Mouse (Mus musculus): ENCODE data around the gene Slc38a3.

Gene Slc38a3

DNA sequence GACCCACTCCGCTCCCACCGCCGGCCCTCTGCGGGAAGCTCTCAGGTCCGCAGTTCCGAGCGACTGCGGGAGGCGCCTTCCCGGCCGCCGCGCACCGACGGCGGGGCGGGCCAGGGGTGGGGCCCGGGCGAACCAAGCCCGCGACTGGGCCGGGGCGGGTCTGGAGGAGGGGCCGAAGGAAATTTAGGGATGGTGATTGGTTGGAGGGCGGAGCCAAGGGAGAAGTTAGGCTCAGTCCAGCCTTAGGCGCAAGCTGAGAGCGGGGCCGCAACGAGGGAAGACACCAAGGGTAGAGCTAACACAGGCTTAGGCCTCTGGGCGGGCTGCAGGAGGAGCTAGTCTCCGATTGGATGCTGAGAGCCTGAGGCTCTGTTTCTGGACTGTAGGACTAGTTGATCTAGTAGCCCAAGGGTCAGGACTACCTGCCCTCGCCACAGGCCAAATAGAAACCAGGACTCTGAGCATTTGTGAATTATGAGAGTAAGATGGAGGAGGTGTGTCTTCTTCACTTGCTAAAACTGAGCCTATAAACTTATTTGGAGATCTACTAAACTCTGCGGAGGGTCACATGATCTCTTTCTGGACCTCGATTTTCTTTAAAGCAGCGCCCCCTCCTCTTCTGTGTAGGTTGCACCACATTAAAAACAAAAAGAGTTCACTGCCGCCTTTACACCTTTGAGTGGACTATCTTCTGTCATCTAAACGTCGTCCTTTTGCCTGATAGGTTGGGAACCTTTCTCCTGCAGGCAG is 33.9 kb downstream of the Slc38a3 start, which contains the start of gene Gnai2:
Gene Gnai2 (minus strand): TSS at position 89 of the 750 bp plus-strand sequence.
- peak; percentile 81 for DNase-seq (ENCODE audit: low spot score)

DNA sequence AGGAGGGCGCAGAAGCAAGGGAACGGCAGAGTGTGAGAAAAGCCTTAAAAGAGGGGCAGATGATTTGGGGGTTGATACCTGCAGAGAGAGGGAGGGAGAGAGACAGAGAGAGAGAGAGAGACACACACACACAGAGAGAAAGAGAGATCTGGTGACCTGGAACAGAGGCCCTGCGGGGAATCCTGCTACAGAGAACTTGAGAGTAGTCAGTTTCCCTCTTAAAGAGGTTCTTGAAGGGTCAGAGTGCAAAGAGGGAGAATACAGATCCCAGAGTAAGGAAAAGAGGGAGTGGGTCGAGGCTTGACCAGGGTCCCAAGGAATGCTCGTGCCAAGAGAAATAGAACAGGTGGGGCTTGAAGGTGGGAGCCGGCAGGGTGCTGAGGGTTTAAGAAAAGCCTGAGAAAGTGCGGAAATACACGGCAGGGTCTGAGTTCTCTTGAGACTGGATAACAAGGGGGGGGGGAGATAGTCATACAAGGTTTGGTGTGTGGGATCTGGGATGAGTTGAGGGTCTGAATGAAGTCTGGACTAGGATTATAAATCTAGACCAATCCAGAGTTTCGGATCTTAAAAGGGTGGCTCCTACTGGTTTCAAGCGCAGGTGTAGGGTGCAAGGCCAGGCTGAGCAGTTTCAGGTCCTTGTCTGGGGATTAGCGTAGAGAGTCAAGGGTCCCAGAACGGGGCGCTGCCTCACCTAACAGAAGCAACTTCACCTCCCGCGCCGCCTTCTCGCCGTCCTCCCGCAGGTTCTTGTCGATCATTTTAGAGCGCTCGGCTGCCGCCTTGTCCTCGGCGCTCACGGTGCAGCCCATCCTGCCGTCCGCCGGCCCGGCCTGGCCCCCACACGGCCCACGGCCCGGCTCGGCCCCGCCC is 34.7 kb downstream of the Slc38a3 start:
- DNase-seq (ENCODE audit: low spot score), result no peak

DNA sequence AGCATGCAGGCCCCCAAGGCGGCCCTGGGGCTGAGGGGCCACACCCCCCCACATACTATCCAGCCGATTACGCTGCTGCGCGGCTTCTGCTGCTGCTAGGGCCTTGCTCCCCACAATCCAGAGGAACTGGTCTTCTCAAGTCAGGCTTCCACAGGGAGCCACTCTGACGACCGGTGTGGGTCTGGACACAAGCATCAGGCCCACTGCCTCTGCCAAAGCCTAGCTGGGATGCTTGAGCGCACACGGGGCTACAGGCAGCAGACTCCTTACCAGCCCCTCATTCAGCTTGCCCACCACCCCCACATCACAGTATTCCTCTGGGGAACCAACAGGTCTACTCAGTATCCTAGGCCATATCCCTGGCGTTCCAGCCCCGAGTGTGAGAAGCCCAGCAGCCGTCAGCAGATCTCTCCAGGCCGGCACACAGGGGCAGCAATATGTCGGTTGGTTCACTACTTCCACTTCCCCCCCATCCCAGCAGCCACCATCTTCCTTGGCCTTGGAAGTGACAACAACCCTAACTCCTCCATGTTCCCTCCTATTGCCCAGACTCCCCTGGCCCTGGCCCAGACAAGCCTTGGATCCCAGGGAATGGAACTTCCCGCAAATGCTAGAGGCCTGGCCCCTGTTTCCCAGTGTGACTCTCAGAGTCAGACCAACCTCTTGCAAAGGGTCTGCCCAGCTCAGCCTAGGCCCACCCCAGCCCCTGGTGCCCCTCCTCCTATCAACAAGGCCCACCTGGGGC is 35.5 kb downstream of the Slc38a3 start:
- DNase-seq (ENCODE audit: low spot score), result no peak

DNA sequence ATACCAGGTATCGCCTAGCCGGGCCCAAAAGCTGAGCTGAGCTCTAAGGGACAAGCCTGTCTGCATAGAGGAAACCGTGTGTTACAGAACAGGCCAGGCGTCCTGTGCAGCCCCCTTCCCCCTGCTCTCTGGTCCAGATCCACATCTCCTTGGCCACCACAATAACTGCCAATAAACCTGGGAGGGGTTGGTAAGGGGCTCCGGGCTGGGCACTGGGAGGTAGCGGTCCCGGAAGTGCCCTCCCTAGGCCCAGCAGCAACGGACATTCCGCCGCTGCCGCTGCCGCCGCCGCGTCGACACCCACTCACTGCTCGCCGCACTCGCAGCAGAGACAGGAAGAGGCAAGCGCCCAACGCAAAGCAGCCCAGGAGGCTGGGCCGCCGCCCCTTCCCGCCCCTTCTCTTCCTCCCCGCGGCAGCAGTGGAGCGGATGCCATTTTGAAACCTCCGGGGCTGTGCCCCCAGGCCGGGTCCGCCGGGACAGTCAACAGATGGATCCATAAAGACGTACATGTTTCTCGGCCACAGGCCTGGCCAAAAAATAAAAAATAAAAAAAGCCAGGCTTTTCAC is 36.2 kb downstream of the Slc38a3 start:
- peak; percentile 48 for DNase-seq (ENCODE audit: low spot score)

DNA sequence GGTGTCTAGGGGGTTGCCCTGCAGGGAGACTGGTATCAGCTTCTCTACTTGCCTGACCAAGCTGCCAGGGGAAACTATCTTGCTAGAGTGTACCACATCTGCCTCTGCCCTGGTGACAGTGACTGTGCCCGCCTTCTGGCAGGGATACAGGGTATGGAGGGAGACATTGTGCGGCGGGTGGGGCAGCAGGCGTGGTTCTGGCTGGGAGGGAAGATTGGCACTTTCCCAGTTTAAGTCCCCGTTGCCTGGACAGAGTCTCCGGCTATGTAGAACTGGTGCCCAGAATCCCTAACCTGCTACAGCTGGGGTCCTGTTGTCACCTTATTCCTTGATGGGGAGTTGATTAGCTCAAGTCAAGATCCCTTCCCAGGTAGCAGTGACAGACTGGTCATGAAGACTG is 36.9 kb downstream of the Slc38a3 start:
- DNase-seq (ENCODE audit: low spot score), result no peak

DNA sequence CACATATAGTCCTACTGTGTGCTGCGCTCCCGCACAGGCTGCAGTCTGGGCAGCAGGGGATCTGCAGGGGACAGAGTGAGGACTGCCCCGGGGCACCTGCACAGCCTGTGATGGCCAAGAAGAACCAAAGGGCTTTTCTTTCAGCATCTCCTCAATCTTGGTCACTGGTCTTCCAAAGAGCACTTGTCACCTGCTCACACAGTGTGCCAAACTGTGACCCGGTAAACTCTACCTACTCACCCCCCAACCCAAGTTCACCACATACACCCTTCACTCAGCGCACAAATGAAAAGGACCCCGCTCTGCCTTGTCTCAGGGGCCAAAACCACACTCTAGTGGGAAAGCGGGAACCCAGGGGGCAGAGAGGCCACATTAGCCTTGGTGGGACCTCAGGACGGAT is 37.5 kb downstream of the Slc38a3 start:
- no peak for DNase-seq (ENCODE audit: low spot score)

DNA sequence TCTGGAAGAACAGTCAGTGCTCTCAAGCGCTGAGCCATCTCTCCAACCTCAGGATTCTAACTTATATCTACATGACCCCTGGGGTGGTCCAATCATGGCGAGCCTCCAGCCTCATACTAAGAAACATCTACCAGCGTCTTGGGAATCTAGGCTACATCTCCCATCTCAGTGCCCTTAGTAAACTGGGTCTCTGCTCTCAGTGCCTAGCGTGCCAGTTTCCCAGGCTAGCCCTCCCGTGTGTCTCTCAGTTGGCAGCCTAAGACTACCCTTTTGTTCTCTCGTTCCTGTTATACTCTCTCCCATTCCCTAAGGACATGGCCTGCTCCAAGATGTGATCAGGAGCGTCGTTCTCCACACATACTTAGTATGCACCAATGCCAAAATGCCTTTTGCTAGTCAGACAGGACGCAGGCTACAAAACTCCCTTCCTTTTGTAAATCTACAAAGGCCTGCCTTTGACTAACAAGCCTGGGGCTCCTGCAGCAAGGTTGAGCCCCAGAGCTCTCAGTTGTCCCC is 38.0 kb downstream of the Slc38a3 start:
- DNase-seq (ENCODE audit: low spot score), result no peak

DNA sequence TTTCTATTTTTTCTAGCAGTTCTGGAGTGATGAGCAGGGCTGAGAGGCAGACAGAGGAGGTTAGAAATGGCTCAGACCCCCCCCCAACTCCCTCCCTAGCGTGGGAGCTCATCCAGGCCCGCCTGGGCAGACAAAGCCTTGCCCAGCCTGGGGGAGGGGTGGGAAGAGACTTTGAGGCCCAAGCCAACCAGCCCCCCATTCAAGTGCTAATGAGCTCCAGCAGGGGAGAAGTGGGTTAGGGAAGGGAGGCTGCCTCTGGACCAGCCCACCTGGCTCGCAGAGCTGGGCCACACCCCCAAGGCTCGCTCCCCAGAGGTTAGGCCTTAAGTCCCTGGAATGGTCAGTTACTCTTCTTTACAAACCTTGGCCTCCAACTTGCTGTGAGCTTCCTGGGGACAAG is 38.8 kb downstream of the Slc38a3 start:
- DNase-seq (ENCODE audit: low spot score), result no peak

DNA sequence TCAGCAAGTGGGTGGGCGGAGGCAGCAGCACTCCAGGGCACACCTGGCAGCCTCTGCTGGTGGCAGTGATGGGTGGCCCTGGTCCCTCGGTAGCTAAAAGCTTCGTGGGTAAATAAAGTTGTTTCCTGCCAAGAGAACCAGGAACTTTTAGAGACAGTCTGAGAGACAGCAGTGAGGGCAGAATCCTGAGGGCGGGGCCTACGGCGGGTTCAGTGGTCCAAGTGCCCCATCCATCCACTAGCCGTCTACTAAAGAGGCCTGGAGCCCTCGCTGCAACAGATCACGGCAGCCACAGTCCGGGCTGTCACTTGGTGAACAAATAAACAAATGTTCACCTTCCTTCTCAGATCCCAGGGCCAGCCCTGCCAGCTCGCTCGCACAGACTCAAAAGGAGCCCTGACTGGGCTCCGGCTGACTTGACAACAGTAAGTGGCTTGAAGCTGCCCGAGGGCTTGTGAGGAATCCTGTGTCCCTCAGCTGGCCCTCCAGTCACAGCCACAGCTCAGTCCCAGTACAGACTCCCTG is 39.4 kb downstream of the Slc38a3 start:
- DNase-seq (ENCODE audit: low spot score), result no peak

DNA sequence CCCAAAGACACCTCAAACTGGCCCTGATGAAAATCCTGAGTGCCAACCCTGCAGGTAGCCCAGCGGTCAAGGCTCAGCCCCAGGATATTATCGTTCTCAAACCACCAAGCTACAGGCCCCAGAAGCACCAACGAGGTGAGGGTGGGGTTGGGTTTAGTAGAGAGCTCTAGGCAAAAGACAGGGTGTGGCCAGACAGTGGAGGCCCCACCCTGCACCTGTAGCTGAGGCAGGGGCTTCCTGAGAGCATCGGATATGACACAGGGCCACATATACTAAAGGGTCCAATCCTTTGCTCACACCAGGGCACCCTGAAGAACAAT is 40.0 kb downstream of the Slc38a3 start:
- DNase-seq (ENCODE audit: low spot score), result no peak

DNA sequence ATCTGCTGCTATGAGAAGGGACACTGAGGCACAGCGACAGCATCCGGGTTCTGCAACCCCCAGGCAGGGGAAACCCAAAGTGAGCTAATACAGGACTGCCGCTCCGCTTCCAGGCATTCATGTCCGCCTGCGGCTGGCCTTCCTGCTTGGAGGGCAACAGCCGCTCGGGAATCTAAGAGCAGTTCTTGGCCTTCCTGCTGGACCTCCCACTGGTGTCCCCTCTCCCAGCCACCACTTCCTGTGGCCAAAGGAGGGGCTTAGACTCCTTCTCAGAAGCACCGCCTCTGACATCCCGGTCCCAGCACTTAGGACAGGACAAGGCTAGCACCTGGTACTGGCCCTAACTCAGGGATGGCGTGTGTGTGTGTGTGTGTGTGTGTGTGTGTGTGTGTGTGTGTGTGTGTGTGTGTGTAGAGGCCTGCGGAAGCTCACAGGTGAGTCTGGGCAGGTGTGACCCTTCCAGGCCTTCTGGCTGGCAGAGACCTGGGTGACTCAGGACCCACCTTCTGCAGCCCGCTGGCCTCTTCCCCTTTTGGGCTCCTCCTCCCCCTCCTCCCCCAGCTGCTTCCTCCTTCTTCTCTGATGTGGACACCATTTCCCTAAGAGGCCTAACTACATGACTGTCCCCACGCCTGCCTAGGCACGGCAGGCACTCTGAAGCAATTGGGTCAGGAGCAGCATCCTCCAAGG is 40.5 kb downstream of the Slc38a3 start:
- no peak for DNase-seq (ENCODE audit: low spot score)

DNA sequence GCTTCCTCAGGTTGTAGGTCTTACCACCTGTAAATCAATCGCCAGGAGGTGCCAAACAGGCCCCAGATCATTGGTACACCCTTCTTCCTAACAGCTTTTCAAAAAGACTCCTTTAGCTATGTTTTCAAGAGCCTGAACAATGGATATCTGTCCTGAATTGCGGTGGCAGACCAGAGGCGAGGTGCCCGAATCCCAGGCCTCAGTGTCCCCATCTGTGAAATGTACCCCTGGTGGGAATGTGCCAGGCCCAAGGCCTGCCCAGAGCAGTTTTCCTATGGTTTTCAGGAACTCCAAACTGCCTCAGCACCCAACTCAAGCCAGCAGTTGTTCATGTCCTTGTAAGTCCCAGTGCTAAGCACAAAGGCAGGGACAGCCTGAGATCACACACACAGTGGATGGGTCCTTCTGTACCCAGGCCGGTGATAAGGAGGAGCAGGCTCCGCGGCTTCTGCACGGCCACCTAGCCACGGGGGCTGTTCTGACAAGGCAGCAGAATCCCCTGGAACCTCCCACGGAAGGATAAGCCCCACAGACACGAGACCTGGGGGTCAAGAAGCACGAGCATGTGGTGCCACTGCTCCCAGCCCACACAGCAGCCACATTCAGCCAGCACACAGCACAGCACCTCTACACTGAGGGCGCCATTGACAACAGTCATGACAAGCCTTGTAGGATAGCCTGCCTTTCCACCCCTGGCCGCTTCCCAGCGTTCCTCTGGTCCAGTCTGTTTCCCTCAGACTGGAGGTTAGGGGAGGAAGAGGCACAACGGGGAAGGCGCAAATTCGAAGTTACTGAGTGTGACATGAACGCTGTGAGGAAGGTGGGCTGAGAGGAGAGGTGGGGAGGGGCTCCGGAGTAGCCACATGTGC is 41.7 kb downstream of the Slc38a3 start:
- no peak for DNase-seq (ENCODE audit: low spot score)

DNA sequence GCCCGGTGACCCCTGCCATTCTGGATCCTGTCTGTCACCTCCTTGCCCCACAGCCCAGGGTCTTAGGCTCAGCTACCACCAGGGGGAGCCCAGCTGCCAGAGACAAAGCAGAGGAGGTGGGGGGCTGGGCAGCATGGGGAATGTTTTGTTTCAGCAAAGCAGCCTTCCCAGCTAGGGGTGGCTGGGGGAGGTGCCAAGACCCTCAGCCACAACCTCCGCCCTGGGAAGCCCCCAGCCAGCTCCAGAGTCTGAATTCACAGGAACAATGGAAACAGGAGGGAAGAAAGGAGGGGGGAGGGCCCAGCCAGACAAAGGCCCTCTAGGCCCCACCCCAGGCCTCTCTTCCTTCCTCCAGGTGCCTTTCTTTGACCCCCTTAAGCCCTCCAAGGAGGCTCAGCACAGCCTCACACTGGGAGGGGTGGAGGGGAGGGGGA is 42.5 kb downstream of the Slc38a3 start:
- no peak for DNase-seq (ENCODE audit: low spot score)

DNA sequence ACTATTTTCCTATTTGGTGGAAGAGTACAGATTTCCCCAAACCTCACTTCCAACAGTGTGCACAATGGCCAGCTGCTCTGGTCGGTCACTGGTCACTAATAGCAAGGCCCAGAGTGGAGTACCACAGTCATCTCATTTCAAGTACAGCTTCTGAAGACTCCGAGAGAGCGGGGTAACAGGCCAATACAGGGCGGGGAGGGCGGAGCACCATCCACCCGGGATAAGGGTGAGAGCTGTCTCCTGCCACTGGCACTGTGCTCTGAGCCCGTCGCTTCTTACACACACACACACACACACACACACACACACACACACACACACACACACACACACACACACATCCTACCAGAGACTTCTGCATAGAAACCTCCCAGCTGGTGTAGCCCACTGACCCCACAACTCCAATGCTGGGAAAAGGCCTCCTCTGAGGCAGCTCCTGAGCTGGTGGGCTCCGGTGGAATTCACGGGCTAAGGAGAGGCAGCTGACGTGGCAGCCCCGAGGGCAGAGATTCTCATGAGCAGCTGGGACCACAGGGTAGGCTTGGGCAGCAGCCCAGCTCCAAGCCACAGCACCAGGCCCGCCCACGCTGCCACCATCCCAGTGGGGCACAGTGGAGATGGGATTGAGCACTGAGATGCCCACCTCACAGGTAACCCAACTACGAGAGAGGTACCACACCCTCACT is 43.0 kb downstream of the Slc38a3 start:
- DNase-seq (ENCODE audit: low spot score), result no peak

DNA sequence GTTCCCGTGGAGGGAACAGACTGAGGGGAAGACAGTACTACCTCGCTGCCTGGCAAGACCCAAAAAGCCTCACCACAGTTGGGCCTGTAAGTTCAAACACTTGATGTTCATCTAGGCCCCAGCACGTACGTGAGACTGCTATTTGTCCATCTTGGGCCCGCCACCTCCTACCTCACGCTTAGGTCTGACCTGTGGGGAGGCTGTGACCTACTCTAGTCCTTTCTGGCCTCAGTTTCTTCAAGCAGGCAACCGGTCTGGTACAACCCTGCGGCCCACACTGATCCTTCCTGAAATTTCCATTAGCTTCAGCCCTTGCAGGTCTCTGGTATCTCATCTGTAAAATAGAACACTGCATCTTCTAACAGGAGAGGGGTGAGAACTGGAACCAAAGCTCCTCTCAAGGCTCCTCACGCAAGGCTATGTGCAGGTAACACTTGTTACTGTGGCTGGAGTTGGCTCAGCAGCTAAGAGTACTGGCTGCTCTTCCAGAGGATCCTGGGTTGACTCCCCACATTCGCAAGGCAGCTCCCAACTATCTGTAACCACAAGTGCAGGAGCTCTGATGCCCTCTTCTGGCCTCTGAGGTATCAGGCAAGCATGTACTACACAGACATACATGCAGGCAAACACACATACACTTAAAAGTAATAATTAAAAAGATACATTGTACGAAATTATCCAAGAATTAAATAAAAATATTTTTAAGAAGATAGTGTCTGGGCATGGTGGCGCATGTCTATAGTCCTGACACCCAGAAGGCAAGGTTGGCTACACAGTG is 43.8 kb downstream of the Slc38a3 start:
- DNase-seq (ENCODE audit: low spot score), result no peak

DNA sequence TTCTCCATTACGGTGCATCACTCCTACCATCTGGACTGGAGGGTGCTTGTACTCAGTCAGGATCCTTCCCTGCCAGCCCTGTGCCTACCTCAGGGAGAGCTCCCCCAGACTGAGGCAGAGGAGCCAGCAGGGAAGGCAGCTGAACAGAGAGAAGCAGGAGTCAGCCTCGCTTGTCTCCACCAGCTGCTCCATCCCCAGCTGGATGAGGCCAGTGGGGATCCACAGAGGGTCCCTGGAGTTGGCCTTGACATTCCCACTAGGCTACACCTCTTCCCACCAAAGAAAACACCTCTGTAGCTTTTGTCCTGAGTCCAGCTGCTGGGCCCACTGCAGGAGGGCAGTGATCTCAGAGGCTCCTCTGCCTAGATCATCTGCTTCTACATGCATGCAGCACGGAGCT is 44.4 kb downstream of the Slc38a3 start:
- no peak for DNase-seq (ENCODE audit: low spot score)

DNA sequence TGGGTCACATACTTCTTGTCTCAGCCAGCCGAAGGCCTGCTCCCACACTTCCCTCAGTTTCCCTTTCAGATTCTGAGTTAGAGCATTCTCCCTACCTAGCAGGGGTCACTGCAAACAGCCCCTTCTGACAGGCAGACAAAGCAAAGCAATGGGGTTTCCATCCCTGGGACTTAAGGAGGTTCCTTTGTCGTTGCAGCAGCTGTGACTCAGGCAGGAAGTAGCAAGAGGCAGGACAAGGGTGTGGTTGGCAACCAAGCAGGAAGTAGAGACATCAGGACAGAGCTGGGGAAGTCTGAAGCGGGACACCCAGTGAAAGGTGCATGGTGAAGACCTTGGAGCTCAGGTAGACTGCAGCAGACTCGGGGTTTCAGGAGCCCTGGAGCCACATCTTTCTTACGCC is 44.8 kb downstream of the Slc38a3 start:
- no peak for DNase-seq (ENCODE audit: low spot score)

DNA sequence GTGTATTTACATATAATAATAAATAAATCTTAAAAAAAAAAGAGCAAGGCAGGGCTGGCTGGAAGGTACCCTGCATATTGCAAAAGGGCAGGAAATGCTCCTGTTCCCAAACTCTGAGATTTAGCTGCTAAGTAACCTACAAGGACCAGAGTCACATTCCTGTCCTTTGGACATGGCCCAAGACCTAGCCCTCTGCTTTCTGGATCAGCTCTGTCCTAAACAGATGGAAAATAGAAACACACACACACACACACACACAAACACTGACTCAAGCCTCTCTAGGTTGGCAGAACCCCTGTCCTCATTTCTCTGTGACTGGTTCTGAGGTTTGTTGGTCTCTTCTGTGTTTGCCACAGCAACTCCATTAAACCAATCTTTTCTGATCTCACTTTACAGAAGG is 48.4 kb downstream of the Slc38a3 start:
- no peak for DNase-seq (ENCODE audit: low spot score)

DNA sequence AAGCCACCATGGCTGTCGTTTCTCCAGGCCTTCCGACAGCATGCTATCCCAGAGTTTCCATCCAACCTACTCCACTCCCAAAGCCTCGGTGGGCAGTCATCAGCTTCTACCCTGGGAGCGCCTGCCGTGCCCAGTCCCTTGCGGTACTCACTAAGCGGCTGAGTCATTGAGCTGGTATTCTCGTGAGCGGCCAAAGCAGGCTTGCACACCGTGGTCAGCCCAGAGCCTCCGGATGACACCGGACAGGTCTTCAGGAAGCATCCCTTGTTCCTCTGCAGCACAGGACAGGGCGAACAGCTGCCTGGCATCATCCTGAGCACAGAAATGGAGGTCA is 49.8 kb downstream of the Slc38a3 start:
- no peak for DNase-seq (ENCODE audit: low spot score)
